Mouse (Mus musculus) ES-E14 (cell line): ENCODE measurements around the gene Tbc1d2b.
A peak's percentile ranks its signal among the peaks of the same experiment; 100 is the strongest.

Source experiments
- CHD2 ChIP-seq: IDR thresholded peaks from 2 replicates; pipeline ENCODE4 v1.6.1; 2014; ENCODE audit warnings: mild to moderate bottlenecking, low read depth, low read length, inconsistent platforms
- MAFK ChIP-seq: IDR thresholded peaks from 2 replicates; pipeline ENCODE4 v1.6.1; 2014; ENCODE audit warnings: mild to moderate bottlenecking, low read depth, low read length, inconsistent platforms; ENCODE audit not compliant: insufficient read depth
- ZC3H11A ChIP-seq: IDR thresholded peaks from 2 replicates; pipeline ENCODE4 v1.6.1; 2012; ENCODE audit warnings: low read depth, mild to moderate bottlenecking, inconsistent platforms, low read length, borderline replicate concordance
- ZNF384 ChIP-seq: IDR thresholded peaks from 2 replicates; pipeline ENCODE4 v1.6.1; 2012; ENCODE audit warnings: low read depth, low read length, inconsistent platforms

DNA sequence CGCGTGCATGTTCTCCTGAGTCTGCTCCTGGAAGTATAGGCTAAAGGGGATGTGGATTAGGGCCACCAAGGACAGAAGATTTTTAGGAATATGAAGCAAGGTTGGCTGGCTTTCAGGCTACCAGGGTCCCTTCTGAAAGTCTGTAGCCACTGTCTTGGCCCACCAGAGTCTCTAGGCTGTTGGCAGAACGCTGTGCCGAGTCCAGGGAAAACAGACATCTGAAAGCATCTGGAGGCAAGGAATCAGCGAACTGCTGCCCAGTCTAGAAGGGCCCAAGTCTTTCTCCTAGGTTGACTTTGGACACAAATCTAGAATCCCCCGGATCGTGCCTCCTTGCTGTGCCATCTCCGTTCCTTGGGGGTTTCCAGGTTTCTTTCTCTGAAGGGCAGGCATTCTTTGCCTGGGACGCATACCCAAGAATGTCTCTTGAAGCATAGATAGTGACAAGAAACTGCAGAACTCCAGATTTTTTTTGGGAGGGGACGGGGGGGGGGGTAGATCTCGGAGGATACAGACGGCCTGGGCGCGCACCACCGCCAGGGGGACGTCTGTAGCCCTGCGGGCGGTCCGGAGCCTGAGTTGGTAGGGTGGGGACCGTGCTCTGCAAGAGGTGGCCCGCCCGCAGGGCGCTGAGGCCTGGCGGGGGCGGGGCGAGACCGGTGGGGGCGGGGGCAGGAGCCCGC, 108.2 kb downstream of the Tbc1d2b start:
- TF ChIP-seq ZNF384 (peak; percentile 57), MAFK (no peak), ZC3H11A (no peak), CHD2 (no peak)
